Mouse (Mus musculus) megakaryocyte, embryonic 14.5 days (primary cell): ENCODE data around the gene Iqck. TPM values are rescaled to one million over a fixed set of nuclear protein-coding genes. Genes with fewer than 3 reads are reported as not detected.

Experiments used
- H3K27me3 ChIP-seq: replicated peaks from 2 replicates; pipeline ENCODE3; 2012; ENCODE audit warnings: inconsistent platforms
- H3K36me3 ChIP-seq: replicated peaks from 2 replicates; pipeline ENCODE3; 2012; ENCODE audit warnings: low read length, inconsistent platforms, mixed read lengths
- H3K4me1 ChIP-seq: 2 replicates; pipeline ENCODE4 v1.6.1; 2012; ENCODE audit warnings: inconsistent platforms
- H3K4me3 ChIP-seq: replicated peaks from 2 replicates; pipeline ENCODE3; 2012; ENCODE audit warnings: moderate library complexity, mild to moderate bottlenecking, inconsistent platforms
- H3K9me3 ChIP-seq: 2 replicates; pipeline ENCODE4 v1.6.1; 2012; ENCODE audit warnings: inconsistent platforms
- FLI1 ChIP-seq: IDR thresholded peaks from 2 replicates; pipeline ENCODE4 v1.6.1; 2012; ENCODE audit warnings: low read length, inconsistent platforms, mixed read lengths
- GATA1 ChIP-seq: IDR thresholded peaks from 3 replicates; pipeline ENCODE4 v1.6.1; 2012; ENCODE audit warnings: mixed read lengths, low read length, inconsistent platforms, borderline replicate concordance
- polyA plus RNA-seq: library from polyadenylated mRNA; stranded (reverse); fragments of >175 nt; gene quantifications from 2 replicates; pipeline ENCODE4 v1.2.3, GENCODE M21; 2012; ENCODE audit warnings: low replicate concordance; ENCODE audit not compliant: insufficient read depth

Gene Iqck
- polyA plus RNA-seq, 1 experiment, result 0.08 TPM

GRCm38 (mm10) chr7:118821887-118822556 is 33.5 kb upstream of the Iqck start:
- Histone ChIP-seq H3K9me3 (no peaks in the 10 kb centered on the region), H3K4me3 (no peak overlapping the region), H3K36me3 (peaks cover 91% of the 10 kb centered on the region), H3K27me3 (no peaks in the 10 kb centered on the region), H3K4me1 (peaks cover 45% of the 10 kb centered on the region)
- TF ChIP-seq FLI1, result no peak
- TF ChIP-seq GATA1, result no peak

- Histone ChIP-seq H3K9me3 (no peaks in the 10 kb centered on the region), H3K36me3 (peaks cover 93% of the 10 kb centered on the region), H3K27me3 (no peaks in the 10 kb centered on the region), H3K4me3 (no peak overlapping the region), H3K4me1 (peaks cover 66% of the 10 kb centered on the region)
- TF ChIP-seq GATA1, result no peak
- no peak for TF ChIP-seq FLI1
These were observed 31.1 kb upstream of the Iqck start for GRCm38 (mm10) chr7:118824451-118824850.

GRCm38 (mm10) chr7:118827975-118828416 is 27.6 kb upstream of the Iqck start:
- Histone ChIP-seq H3K36me3 (peaks cover 98% of the 10 kb centered on the region), H3K9me3 (no peaks in the 10 kb centered on the region), H3K4me1 (peaks cover 59% of the 10 kb centered on the region), H3K4me3 (no peak overlapping the region), H3K27me3 (no peaks in the 10 kb centered on the region)
- TF ChIP-seq GATA1 (no peak), FLI1 (no peak)

GRCm38 (mm10) chr7:118837901-118838300 is 17.7 kb upstream of the Iqck start:
- Histone ChIP-seq H3K36me3 (peaks cover 100% of the 10 kb centered on the region), H3K4me1 (peaks cover 15% of the 10 kb centered on the region), H3K27me3 (no peaks in the 10 kb centered on the region), H3K9me3 (peaks cover 3% of the 10 kb centered on the region; the same call in 1 of the 2 replicates), H3K4me3 (no peak overlapping the region)
- TF ChIP-seq GATA1 (no peak), FLI1 (no peak)

- H3K36me3 ChIP-seq, result peaks cover 100% of the 10 kb centered on the region
- no peak for TF ChIP-seq FLI1
- TF ChIP-seq GATA1, result no peak
These were observed 14.4 kb upstream of the Iqck start for GRCm38 (mm10) chr7:118841030-118841745.

GRCm38 (mm10) chr7:118841796-118842195 is 13.8 kb upstream of the Iqck start:
- Histone ChIP-seq H3K27me3 (no peaks in the 10 kb centered on the region), H3K36me3 (peaks cover 100% of the 10 kb centered on the region), H3K4me1 (peaks cover 20% of the 10 kb centered on the region), H3K9me3 (peaks cover 3% of the 10 kb centered on the region; the same call in 1 of the 2 replicates), H3K4me3 (no peak overlapping the region)
- no peak for TF ChIP-seq GATA1
- no peak for TF ChIP-seq FLI1

More at GRCm38 (mm10) chr7:118841030-118841745, 14.4 kb upstream of the Iqck start:
- Histone ChIP-seq H3K4me1 (peaks cover 20% of the 10 kb centered on the region), H3K4me3 (no peak overlapping the region), H3K9me3 (peaks cover 3% of the 10 kb centered on the region; the same call in 1 of the 2 replicates), H3K27me3 (no peaks in the 10 kb centered on the region)

- TF ChIP-seq FLI1 (no peak), GATA1 (no peak)
These were observed 12.6 kb upstream of the Iqck start for GRCm38 (mm10) chr7:118842938-118843337.

GRCm38 (mm10) chr7:118845141-118845540 is 10.4 kb upstream of the Iqck start:
- Histone ChIP-seq H3K36me3 (peaks cover 99% of the 10 kb centered on the region), H3K27me3 (no peaks in the 10 kb centered on the region)

More at GRCm38 (mm10) chr7:118842938-118843337, 12.6 kb upstream of the Iqck start:
- Histone ChIP-seq H3K36me3 (peaks cover 99% of the 10 kb centered on the region), H3K9me3 (peaks cover 3% of the 10 kb centered on the region; the same call in 1 of the 2 replicates), H3K4me3 (no peak overlapping the region), H3K27me3 (no peaks in the 10 kb centered on the region), H3K4me1 (peaks cover 20% of the 10 kb centered on the region)

GRCm38 (mm10) chr7:118846329-118846728 is 9.2 kb upstream of the Iqck start:
- TF ChIP-seq GATA1, result no peak
- no peak for TF ChIP-seq FLI1
- H3K4me3 ChIP-seq, result no peak overlapping the region
- no peaks in the 10 kb centered on the region for H3K9me3 ChIP-seq
- peaks cover 99% of the 10 kb centered on the region for H3K36me3 ChIP-seq
- H3K27me3 ChIP-seq, result no peaks in the 10 kb centered on the region
- H3K4me1 ChIP-seq, result peaks cover 43% of the 10 kb centered on the region

More at GRCm38 (mm10) chr7:118845141-118845540, 10.4 kb upstream of the Iqck start:
- no peak for TF ChIP-seq GATA1
- H3K4me3 ChIP-seq, result no peak overlapping the region
- H3K9me3 ChIP-seq, result no peaks in the 10 kb centered on the region
- H3K4me1 ChIP-seq, result peaks cover 31% of the 10 kb centered on the region

- peaks cover 99% of the 10 kb centered on the region for H3K36me3 ChIP-seq
- H3K9me3 ChIP-seq, result no peaks in the 10 kb centered on the region
- H3K27me3 ChIP-seq, result no peaks in the 10 kb centered on the region
- no peak for TF ChIP-seq GATA1
- TF ChIP-seq FLI1, result no peak
- no peak overlapping the region for H3K4me3 ChIP-seq
- peaks cover 44% of the 10 kb centered on the region for H3K4me1 ChIP-seq
These were observed 6.8 kb upstream of the Iqck start for GRCm38 (mm10) chr7:118848796-118849195.
